Mouse (Mus musculus): ENCODE data around the gene Stard13. TPM values are rescaled to one million over a fixed set of nuclear protein-coding genes. Genes with fewer than 3 reads are reported as not detected.

The Stard13 gene
- polyA plus RNA-seq, 1 experiment from 2014 or later = 19.1 TPM

- H3K27me3 ChIP-seq (replicated peaks; ENCODE audit: insufficient read depth, low read length) = no peaks in the 10 kb centered on the region
- H3K27ac ChIP-seq (ENCODE audit: low read length) = no peak overlapping the region
- ATAC-seq = no peak
- no peaks in the 10 kb centered on the region for H3K36me3 ChIP-seq (ENCODE audit: insufficient read depth, low read length)
- H3K4me3 ChIP-seq (ENCODE audit: low read depth, low read length) = no peak overlapping the region
- H3K9me3 ChIP-seq (ENCODE audit: low read length) = no peaks in the 10 kb centered on the region
- H3K4me1 ChIP-seq (ENCODE audit: insufficient read depth, low read depth, low read length) = no peaks in the 10 kb centered on the region
- TF ChIP-seq CTCF (IDR thresholded peaks at IDR 0.05) = no peak
- TF ChIP-seq EP300 (IDR thresholded peaks at IDR 0.05) = no peak
- no peak for DNase-seq (ENCODE audit: low spot score)
- WGBS = 72% methylated on average over 14 of the region's 14 CpGs
- no peak overlapping the region for H3K4me2 ChIP-seq (replicated peaks; ENCODE audit: low read depth, low read length)
- no peak overlapping the region for H3K9ac ChIP-seq (replicated peaks; ENCODE audit: low read depth)
These were observed 33.4 kb upstream of the Stard13 start for GRCm38 (mm10) chr5:151266896-151267634.

GRCm38 (mm10) chr5:151261558-151261957 is 27.9 kb upstream of the Stard13 start:
- WGBS = 76% methylated on average over 2 of the region's 2 CpGs

GRCm38 (mm10) chr5:151252213-151252612 is 18.6 kb upstream of the Stard13 start:
- H3K27ac ChIP-seq (ENCODE audit: low read length) = no peak overlapping the region
- TF ChIP-seq CTCF (IDR thresholded peaks at IDR 0.05) (peak; percentile 43; the same call in 1 of the 2 replicates), EP300 (IDR thresholded peaks at IDR 0.05) (no peak)
- H3K4me1 ChIP-seq (ENCODE audit: insufficient read depth, low read depth, low read length) = peaks cover 3% of the 10 kb centered on the region; the same call in 1 of the 2 replicates
- WGBS = 65% methylated on average over 8 of the region's 8 CpGs
- no peaks in the 10 kb centered on the region for H3K9me3 ChIP-seq (ENCODE audit: low read length)
- no peaks in the 10 kb centered on the region for H3K36me3 ChIP-seq (ENCODE audit: insufficient read depth, low read length)
- H3K4me3 ChIP-seq (ENCODE audit: low read depth, low read length) = no peak overlapping the region
- H3K9ac ChIP-seq (replicated peaks; ENCODE audit: low read depth) = no peak overlapping the region
- H3K27me3 ChIP-seq (replicated peaks; ENCODE audit: insufficient read depth, low read length) = no peaks in the 10 kb centered on the region
- DNase-seq (ENCODE audit: low spot score) (peak; percentile 31), ATAC-seq (peak; percentile 31; the same call in 1 of the 2 replicates)
- H3K4me2 ChIP-seq (replicated peaks; ENCODE audit: low read depth, low read length) = no peak overlapping the region

More at GRCm38 (mm10) chr5:151261558-151261957, 27.9 kb upstream of the Stard13 start:
- Histone ChIP-seq H3K27me3 (replicated peaks; ENCODE audit: insufficient read depth, low read length) (no peaks in the 10 kb centered on the region), H3K9me3 (ENCODE audit: low read length) (no peaks in the 10 kb centered on the region), H3K27ac (ENCODE audit: low read length) (no peak overlapping the region), H3K4me2 (replicated peaks; ENCODE audit: low read depth, low read length) (no peak overlapping the region), H3K9ac (replicated peaks; ENCODE audit: low read depth) (no peak overlapping the region), H3K4me1 (ENCODE audit: insufficient read depth, low read depth, low read length) (0 out of 2 replicates have a peak, but pooled peaks cover 5% of the 10 kb centered on the region), H3K4me3 (ENCODE audit: low read depth, low read length) (no peak overlapping the region), H3K36me3 (ENCODE audit: insufficient read depth, low read length) (no peaks in the 10 kb centered on the region)
- DNase-seq (ENCODE audit: low spot score) = no peak
- ATAC-seq = no peak
- TF ChIP-seq CTCF (IDR thresholded peaks at IDR 0.05) (no peak), EP300 (IDR thresholded peaks at IDR 0.05) (no peak)

GRCm38 (mm10) chr5:151251656-151252055 is 18.0 kb upstream of the Stard13 start:
- ATAC-seq = peak; percentile 87
- no peaks in the 10 kb centered on the region for H3K36me3 ChIP-seq (ENCODE audit: insufficient read depth, low read length)
- 59% methylated on average over 8 of the region's 8 CpGs for WGBS

GRCm38 (mm10) chr5:151248671-151249620 is 15.3 kb upstream of the Stard13 start:
- ATAC-seq = peak; percentile 25; the same call in 1 of the 2 replicates
- Histone ChIP-seq H3K36me3 (ENCODE audit: insufficient read depth, low read length) (no peaks in the 10 kb centered on the region), H3K4me1 (ENCODE audit: insufficient read depth, low read depth, low read length) (peaks cover 10% of the 10 kb centered on the region), H3K27ac (ENCODE audit: low read length) (no peak overlapping the region), H3K4me3 (ENCODE audit: low read depth, low read length) (no peak overlapping the region), H3K9ac (replicated peaks; ENCODE audit: low read depth) (no peak overlapping the region), H3K9me3 (ENCODE audit: low read length) (no peaks in the 10 kb centered on the region), H3K27me3 (replicated peaks; ENCODE audit: insufficient read depth, low read length) (no peaks in the 10 kb centered on the region), H3K4me2 (replicated peaks; ENCODE audit: low read depth, low read length) (no peak overlapping the region)
- 63% methylated on average over 10 of the region's 10 CpGs for WGBS
- DNase-seq (ENCODE audit: low spot score) = no peak
- TF ChIP-seq CTCF (IDR thresholded peaks at IDR 0.05) (no peak), EP300 (IDR thresholded peaks at IDR 0.05) (no peak)

More at GRCm38 (mm10) chr5:151251656-151252055, 18.0 kb upstream of the Stard13 start:
- no peaks in the 10 kb centered on the region for H3K27me3 ChIP-seq (replicated peaks; ENCODE audit: insufficient read depth, low read length)
- H3K4me1 ChIP-seq (ENCODE audit: insufficient read depth, low read depth, low read length) = peaks cover 9% of the 10 kb centered on the region
- no peak overlapping the region for H3K4me3 ChIP-seq (ENCODE audit: low read depth, low read length)
- no peak overlapping the region for H3K27ac ChIP-seq (ENCODE audit: low read length)
- H3K9ac ChIP-seq (replicated peaks; ENCODE audit: low read depth) = no peak overlapping the region
- peak; percentile 84 for DNase-seq (ENCODE audit: low spot score)
- H3K9me3 ChIP-seq (ENCODE audit: low read length) = no peaks in the 10 kb centered on the region
- H3K4me2 ChIP-seq (replicated peaks; ENCODE audit: low read depth, low read length) = no peak overlapping the region
- TF ChIP-seq CTCF (IDR thresholded peaks at IDR 0.05) = no peak
- peak; percentile 98 for TF ChIP-seq EP300 (IDR thresholded peaks at IDR 0.05)

- no peak overlapping the region for H3K9ac ChIP-seq (replicated peaks; ENCODE audit: low read depth)
- no peak overlapping the region for H3K4me2 ChIP-seq (replicated peaks; ENCODE audit: low read depth, low read length)
- H3K9me3 ChIP-seq (ENCODE audit: low read length) = no peaks in the 10 kb centered on the region
- DNase-seq (ENCODE audit: low spot score) (peak; percentile 31), ATAC-seq (no peak)
- no peaks in the 10 kb centered on the region for H3K27me3 ChIP-seq (replicated peaks; ENCODE audit: insufficient read depth, low read length)
- H3K36me3 ChIP-seq (ENCODE audit: insufficient read depth, low read length) = no peaks in the 10 kb centered on the region
- 64% methylated on average over 2 of the region's 2 CpGs for WGBS
- no peak overlapping the region for H3K27ac ChIP-seq (ENCODE audit: low read length)
- peaks cover 10% of the 10 kb centered on the region for H3K4me1 ChIP-seq (ENCODE audit: insufficient read depth, low read depth, low read length)
- TF ChIP-seq EP300 (IDR thresholded peaks at IDR 0.05) = no peak
- no peak for TF ChIP-seq CTCF (IDR thresholded peaks at IDR 0.05)
- H3K4me3 ChIP-seq (ENCODE audit: low read depth, low read length) = no peak overlapping the region
These were observed 14.4 kb upstream of the Stard13 start for GRCm38 (mm10) chr5:151248084-151248483.
